Mouse (Mus musculus) embryonic fibroblast, embryonic 13.5 days (primary cell): ENCODE data around the gene Zfp131.

Experiments
- CTCF ChIP-seq: IDR thresholded peaks from 2 replicates; pipeline ENCODE4 v1.5.1; 2011; ENCODE audit warnings: mild to moderate bottlenecking, control low read depth, low read length, moderate library complexity, borderline replicate concordance; ENCODE audit not compliant: insufficient read depth
- POLR2A ChIP-seq: IDR thresholded peaks from 2 replicates; pipeline ENCODE4 v1.6.1; 2011; ENCODE audit warnings: low read depth, mild to moderate bottlenecking, control low read depth, low read length, moderate library complexity

- TF ChIP-seq POLR2A (no peak), CTCF (no peak)
Measured at GRCm38 (mm10) chr13:119742711-119743415, 47.8 kb downstream of the Zfp131 start.
